Mouse (Mus musculus) layer of hippocampus, postnatal 10 days (tissue): ENCODE results near the gene Lrrfip1. TPM values are rescaled to one million over a fixed set of nuclear protein-coding genes. Genes with fewer than 3 reads are reported as not detected.

Source experiments
- DNase-seq, 2 experiments: peaks; one replicate each; pipeline ENCODE4 v3.0.0; 2021; ENCODE audit warnings: low spot score in 2 of 2
- total RNA-seq, 2 experiments: library from RNA; stranded (reverse); gene quantifications; 2 replicates each; pipeline ENCODE4 v1.2.3; 2021

Gene Lrrfip1
- total RNA-seq, 2 experiments from 2014 or later: 73.9 to 88.3 TPM

DNA sequence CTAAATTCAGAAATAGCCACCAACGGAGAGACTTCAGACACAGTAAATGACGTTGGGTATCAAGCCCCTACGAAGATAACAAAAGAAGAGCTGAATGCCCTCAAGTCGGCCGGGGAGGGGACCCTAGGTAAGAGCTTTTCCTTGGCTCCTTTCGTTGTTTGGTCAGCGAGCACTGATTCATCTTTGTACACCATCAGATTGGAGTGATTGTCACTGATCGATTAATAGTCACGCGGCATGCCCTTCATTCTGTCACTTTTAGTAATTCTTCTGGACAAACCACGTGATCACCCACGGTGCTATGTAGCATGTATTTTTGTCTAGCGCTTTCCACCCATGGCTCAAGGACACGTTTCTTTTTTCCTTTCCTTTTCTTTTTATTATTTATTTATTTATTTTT is 113.6 kb downstream of the Lrrfip1 start:
- no peak for DNase-seq

DNA sequence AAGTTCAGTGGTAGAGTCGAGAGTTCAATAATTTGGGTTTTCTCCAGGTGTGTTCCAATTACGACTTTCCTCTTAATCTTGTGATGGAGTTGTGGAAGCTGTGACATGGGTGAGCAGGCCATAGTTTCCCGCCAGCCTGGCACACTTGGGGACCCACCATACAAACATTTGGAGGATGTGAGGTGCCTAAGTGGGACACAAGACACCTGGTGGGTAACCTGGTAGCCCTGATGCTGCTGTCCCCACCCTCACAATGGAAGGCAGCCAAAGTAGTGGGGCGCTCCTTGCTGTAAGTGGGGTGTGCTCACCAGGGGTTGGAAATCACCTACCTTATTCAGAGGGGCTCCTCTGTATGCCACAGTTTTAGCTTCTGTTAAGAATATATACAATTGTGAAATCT is 114.1 kb downstream of the Lrrfip1 start:
- DNase-seq: no peak

- DNase-seq: no peak
These were observed 123.6 kb downstream of the Lrrfip1 start for GRCm38 (mm10) chr1:91122121-91122520.

DNA sequence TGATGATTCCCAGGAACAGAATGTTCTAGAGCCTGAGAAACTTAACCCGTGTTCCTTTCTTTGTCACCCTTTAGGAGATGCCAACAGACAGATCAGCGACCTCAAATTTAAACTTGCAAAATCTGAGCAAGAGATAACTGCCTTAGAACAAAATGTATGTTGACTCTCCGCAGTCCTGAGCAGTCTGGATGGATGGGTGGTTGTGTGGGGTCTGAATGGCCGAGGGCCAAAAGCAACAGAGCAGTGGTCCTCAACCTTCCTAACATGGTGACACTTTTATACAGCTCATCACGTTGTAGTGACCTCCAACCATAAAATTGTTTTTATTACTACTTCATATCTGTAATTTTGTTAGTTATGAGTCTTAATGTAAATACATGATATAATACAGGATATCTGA is 124.5 kb downstream of the Lrrfip1 start:
- DNase-seq: no peak

- DNase-seq: no peak
These were observed 124.9 kb downstream of the Lrrfip1 start for GRCm38 (mm10) chr1:91123466-91123865.

DNA sequence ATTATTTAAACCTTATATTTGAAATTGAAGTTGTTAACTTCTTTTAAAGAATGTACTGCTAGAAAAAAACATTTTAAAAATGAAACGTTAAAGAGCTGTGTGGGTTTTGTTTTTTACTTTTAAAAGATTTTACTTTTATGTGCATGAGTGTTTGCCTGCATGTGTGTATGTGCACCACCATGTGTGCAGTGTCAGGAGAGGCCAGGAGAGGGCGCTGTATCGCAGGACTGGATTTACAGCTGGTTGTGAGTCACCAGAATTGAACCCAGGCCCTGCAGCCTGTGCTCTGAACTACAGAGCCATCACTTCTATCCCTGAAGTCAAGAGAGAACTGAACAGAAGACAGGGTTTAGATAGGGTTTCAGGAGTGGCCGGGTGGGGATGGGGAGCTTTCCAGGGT is 130.3 kb downstream of the Lrrfip1 start:
- DNase-seq: no peak

DNA sequence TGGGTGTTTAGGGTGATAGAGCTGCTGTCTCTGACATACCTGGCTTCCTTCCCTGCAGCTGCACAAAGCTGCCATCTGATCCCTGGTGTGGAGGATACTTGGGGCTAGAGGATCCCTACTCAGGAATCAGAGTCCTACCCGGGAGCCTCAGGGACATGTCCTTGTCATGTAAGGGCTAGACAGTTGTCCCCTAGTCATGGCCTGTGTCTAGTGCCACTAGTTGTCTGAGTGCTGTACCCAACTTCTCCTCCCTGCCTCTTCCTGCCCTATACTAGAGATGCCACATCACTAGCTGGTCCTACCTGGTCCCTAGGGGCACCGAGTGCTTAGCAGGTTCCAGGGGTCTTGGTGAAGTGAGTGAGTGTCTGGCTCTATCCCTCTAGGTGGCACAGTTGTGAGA is 138.5 kb downstream of the Lrrfip1 start:
- DNase-seq: no peak

- no peak for DNase-seq
These were observed 146.3 kb downstream of the Lrrfip1 start, which contains the start of gene Rbm44 for GRCm38 (mm10) chr1:91144813-91145212. TSS of gene Rbm44 (plus strand) at chr1:91145089.

DNA sequence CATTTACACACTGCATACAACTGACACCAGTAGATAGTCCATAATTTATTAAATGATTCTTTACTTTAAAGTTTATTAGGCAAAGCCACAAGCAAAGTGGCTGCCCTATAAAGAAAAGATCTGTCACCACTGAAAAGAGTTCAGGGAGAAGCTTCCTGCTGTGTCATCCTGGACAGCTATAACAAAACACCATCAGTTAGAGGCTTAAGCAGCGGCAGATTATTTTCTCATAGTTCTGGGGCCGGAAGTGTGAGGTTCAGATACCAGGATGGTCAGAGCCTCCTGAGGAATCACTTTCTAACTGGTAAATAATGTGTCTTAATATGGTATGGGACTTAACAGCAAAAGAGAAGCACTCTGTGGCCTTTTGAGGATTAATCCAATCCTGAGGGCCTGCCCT is 153.0 kb downstream of the Lrrfip1 start:
- DNase-seq: no peak

DNA sequence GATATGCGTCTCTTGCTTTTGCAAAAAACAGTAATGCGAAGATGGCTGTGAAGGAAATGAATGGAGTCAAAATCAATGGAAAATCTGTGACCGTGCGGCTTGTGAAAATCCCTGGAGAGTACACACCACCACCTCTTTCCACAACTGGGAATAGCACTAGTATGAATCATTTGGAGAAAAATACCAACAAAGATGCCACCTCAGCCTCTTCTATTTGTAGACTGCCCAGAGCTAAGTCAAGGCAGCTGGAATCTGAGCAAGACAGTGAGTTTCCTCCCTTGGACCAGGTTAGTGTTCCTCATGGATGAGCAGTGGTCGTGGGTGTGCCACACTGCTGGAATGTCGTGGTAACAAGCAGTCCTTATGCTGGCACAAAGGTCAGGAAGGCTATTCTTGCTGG is 168.3 kb downstream of the Lrrfip1 start:
- no peak for DNase-seq

DNA sequence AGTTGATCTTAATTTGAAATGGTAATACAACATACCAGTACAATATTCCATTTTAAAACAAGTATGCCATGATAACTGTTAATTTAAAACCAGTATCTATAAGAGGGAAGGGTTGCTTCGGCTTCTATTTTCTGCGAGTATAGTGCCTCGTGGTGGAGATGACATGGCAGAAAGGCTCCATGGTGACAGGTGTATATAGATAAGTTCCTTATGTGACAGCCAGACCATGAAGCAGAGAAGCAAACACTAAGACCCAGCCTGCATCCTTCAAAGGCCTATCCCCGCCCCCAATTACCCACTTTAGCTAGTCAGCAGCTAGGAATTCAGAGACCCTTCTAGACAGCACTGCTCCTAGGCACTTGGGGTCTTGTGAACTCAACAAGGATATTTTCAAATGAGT is 170.6 kb downstream of the Lrrfip1 start:
- no peak for DNase-seq

- DNase-seq: no peak
These were observed 176.3 kb downstream of the Lrrfip1 start for GRCm38 (mm10) chr1:91174796-91175195.

DNA sequence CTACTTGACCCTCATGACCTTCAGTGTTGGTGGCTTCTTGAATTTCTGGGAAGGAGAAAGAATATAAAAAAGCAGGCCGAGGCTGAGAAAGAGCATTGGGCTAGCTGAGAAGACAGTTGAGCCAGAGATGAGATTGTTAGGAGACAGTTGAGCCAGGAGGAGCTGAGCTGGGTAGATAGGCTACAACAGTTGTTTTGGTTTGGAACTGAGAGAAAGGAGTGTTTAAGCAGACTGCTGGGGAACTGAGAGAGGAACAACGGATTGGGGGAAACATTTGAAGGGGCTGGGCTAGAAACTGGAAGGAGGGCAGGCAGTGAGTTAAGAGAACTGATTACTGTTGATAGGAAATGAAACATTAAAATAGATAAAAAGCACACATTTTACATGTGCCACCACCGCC is 177.5 kb downstream of the Lrrfip1 start:
- no peak for DNase-seq

GRCm38 (mm10) chr1:91176871-91177270 is 178.3 kb downstream of the Lrrfip1 start:
- no peak for DNase-seq

Other genes starting within 250 kb of the Lrrfip1 start
- gene Col6a3, start 154.8 kb upstream of the Lrrfip1 start, total RNA-seq: 1 to 10 TPM; 7.3 to 7.4 TPM
- gene Mlph, start 83.7 kb upstream of the Lrrfip1 start, total RNA-seq: under 1 TPM; 0.41 to 0.47 TPM
- not detected for gene Prlh, start 45.6 kb upstream of the Lrrfip1 start, total RNA-seq
- gene Rab17, start 29.1 kb upstream of the Lrrfip1 start, total RNA-seq: under 1 TPM in 1 of 2 experiments, not detected in 1; 0.40 TPM
- gene Rbm44, start 146.4 kb downstream of the Lrrfip1 start, total RNA-seq: not detected
- 10 to 100 TPM; 37.4 to 43.2 TPM for gene Ramp1, start 181.1 kb downstream of the Lrrfip1 start, total RNA-seq